Mouse (Mus musculus) heart, postnatal 10 days (tissue): ENCODE measurements around the gene Gbgt1. TPM values are rescaled to one million over a fixed set of nuclear protein-coding genes. Genes with fewer than 3 reads are reported as not detected.
A peak's percentile ranks its signal among the peaks of the same experiment; 100 is the strongest.
"Not testable (repeated sequence)": the region's sequence is repeated elsewhere in the genome, so short reads cannot be mapped to it uniquely, and the experiment has no call there.

Experiments used
- DNase-seq, 2 experiments: peaks; one replicate each; pipeline ENCODE4 v3.0.0; 2021
- intact Hi-C: fragments of 180-260 bp; cut with DNase I; formaldehyde crosslinking; loops from one replicate; pipeline ENCODE4 v1.15.1; 2025
- total RNA-seq, 2 experiments: library from RNA; stranded (reverse); gene quantifications; 2 replicates each; pipeline ENCODE4 v1.2.3; 2021

Gbgt1 gene
- total RNA-seq, 2 experiments from 2014 or later: 2.5 to 2.8 TPM

DNA sequence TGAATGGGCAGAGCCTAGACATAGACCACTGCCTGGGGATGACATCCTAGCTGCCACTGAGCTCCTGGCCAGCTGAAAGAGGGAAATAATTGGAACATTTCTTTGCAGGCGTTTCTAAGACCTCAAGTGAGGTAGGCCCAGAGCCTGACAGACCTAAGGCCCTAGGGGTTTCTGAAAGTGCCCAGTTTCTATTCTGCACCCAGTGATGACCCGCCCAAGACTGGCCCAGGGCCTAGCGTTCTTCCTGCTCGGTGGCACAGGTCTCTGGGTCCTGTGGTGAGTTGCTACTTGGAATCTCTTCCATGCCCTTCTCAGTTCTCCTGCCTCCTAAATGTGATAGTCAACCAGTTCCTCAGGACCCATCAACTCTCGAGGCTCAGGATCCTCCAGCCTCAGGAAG lies 870 bp downstream of the Gbgt1 start:
- DNase-seq: no peak
- intact Hi-C loops: no loop called here

DNA sequence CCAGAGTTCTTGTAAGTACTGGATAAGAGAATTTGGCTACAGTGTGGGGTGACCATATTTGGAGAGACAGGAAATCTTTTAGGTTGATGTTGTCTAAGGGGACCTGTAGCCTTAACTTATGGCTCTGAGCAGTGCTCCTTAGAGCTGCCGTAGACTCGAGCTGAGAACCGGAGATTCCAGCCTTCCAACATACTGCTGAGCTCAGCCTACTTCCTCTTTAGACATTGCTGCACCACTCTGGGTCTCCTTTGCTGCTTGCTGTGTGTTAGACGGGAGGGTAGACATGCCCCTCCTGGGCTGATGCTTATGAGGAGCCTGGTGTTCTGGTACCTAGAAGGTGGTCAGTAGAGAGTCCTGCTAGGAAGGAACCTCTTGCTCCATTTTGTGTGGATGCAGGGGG lies 1.7 kb downstream of the Gbgt1 start:
- intact Hi-C loops: no loop called here
- DNase-seq: no peak

DNA sequence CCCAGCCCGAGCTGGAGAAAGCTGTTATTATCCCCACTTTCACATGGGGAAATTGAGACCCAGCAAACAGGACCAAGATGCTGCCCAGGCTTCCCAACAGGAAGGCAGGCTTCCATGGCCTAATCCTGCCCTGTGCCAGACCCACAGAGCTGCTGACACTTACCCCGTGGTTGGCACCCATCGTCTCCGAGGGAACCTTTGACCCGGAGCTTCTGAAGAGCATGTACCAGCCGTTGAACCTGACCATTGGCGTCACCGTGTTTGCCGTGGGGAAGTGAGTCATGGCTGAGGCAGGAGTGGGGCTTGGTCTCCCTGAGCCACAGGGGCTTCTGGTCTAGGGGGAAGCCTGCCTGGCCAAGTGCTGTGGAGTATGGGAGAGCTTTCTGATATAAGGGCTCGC lies 6.3 kb downstream of the Gbgt1 start:
- DNase-seq: no peak

DNA sequence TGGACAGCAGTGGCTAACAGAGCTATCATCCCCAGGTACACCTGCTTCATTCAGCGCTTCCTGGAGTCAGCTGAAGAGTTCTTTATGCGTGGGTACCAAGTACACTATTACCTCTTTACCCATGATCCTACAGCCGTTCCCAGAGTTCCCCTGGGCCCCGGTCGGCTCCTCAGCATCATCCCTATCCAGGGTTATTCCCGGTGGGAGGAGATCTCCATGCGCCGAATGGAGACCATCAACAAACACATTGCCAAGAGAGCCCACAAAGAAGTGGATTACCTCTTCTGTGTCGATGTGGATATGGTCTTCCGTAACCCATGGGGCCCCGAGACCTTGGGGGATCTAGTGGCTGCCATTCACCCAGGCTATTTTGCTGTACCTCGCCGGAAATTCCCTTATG lies 8.0 kb downstream of the Gbgt1 start:
- intact Hi-C loops: no loop called here
- DNase-seq: no peak

More for the DNA sequence above, 6.3 kb downstream of the Gbgt1 start:
- intact Hi-C loops: no loop called here

DNA sequence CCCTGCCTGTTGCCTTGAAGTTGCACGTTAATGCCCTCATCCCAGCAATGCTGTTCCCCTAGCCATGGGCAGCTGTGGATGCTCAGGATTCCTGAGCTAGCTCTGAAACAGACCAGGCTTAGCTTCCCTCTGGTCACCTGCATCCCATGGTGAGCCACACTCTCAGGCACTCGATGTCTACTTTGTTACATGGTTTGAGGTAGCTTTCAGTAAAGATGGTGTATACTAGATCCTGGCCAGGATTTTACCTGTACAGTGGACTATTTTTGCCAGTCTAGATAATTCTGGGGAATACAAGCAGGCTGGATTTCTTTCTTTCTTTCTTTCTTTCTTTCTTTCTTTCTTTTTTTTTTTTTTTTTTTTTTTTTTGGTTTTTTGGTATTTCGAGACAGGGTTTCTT lies 9.1 kb downstream of the Gbgt1 start, which contains the start of gene Gm10134:
Gene Gm10134 (plus strand): TSS at position 301 of the 400 bp plus-strand sequence.
- no peak for DNase-seq
- intact Hi-C loops: no loop called here

DNA sequence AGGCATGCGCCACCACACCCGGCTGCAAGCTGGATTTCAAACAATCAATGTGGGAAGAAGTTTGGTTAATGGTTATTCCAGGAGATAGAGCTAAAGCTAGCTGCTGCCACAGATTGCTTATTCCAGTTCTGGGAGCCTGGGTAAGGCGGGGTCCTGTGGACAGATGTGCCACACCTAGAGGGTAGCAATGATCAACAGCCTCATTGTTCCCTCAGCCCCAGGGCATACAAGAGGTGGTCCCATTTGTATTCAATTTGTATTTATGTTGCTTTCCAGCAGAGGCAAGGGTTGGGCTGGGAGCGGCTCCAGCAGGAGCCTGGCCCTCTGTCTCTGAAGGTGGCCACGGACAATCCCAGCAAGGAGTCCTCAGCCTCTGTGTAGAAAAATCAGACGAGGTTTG lies 9.6 kb downstream of the Gbgt1 start:
- no peak for DNase-seq
- intact Hi-C loops: no loop called here

DNA sequence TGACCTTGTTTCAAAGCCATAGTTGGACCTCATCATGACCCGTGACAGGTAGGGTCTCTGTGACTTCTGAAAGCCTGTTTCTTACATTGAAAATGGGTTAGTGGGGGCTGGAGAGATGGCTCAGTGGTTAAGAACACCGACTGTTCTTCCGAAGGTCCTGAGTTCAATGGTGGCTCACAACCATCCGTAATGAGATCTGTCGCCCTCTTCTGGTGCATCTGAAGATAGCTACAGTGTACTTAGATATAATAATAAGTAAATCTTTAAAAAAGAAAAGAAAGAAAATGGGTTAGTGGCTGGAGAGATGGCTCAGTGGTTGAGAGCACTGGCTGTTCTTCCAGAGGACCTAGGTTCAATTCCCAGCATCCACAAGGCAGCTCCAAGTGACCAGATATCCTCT lies 14.9 kb downstream of the Gbgt1 start:
- intact Hi-C loops, DNase-seq: not testable (repeated sequence)

DNA sequence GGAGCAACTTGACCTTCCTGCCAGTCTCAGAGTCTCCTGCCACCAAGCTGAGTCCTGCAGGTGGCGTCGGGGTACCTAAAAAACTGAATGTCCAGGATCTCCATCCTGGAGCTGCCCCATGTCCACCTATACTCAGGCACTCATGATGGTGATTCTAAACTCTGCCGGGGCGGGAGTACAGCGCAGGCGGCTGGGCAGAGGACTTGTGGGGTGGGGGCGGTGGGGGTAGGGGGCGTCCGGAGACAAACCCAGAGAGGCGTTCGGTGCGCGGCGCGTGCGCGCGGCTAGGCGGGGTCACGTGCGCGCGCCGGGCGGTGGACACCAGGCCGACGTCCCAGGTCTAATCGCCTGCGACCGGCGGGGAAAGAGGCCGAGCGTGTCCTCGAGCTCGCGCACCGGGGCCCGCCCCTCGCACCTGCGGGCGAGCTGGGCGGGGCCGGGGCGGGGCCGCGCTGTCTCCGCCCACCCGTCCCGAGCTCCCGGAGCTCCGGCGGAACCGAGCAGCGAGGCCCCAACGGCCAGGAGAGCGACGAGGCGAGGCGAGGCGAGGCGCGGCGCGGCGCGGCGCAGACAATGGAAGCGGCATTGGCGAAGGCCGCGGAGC lies 16.2 kb downstream of the Gbgt1 start, which contains the start of gene Ralgds:
Gene Ralgds (plus strand): TSS at position 328 of the 604 bp plus-strand sequence.
- peak; percentile 36 to 47 for DNase-seq
- intact Hi-C loops: no loop called here

DNA sequence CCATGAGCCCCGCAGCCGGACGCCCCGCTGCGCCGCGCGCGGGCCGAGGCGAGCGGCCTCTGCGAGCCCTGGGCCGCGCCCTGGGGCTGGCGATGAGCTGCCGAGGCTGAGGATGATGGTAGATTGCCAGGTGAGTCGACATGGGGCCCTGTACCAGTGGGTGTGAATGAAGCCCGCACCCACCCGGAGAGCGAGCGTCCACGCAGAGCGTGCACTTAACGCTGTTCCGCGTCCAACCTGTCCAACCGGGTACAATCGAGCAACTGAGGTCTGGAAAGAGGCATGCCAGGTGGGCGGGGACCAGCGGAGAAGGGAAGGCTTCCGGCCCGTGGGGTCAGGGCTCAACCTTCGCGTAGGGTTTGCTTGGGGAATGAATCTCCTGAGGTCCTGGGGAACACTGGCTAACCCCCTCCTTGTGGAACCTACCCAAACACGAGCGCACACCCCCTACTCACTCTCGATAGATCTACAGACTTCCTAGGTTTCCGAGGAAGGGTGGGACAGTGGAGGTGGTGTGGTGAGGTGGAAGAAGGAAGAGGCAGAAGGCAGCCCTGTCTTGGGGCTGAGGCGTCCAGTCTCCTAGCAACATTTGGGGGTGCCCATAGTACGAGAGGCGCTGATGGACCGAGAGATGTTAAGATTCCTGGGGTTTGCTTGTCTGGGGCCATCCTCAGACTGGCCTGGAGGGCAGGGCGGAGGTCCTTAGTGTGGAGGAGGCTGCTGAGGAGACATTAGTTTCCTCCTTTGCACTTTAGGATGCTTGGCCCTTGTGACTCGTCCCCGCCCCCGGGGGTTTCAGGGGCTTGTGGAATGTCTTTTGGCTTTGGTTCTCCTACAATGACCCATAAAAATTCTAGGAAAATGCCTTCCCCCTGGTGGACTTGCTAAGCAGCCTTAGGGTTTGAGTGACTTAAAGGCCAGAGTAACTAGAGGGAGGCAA lies 17.0 kb downstream of the Gbgt1 start:
- intact Hi-C loops: loop anchor here (1.0 kb wide), 2 partner anchors 35 to 72 kb away; no protein-coding TSS in a partner anchor
- DNase-seq: peak in 1 of 2 experiments; percentile 43

DNA sequence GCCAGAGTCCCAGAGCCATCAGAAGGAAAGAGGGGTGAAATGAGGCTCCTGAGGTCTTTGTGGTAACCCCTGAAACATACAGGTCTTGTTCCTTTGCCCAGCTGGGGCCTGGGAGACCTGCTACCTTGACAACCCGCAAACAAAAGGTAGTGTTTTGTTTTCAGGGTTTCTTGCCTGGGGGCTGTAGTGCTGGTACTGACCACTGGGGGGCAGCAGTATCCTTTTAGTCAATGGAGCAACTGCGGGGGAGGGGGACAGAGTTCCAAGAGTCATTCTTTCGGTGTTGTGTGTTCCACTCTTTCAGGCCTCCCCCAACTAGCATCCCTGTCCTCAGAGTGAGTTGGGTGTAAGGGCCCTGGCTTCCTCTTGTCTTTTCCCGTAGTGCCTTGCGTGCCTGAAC lies 17.8 kb downstream of the Gbgt1 start:
- DNase-seq: peak; percentile 87 to 93
- intact Hi-C loops: loop anchor here (1.0 kb wide), 2 partner anchors 34 to 71 kb away; no protein-coding TSS in a partner anchor

DNA sequence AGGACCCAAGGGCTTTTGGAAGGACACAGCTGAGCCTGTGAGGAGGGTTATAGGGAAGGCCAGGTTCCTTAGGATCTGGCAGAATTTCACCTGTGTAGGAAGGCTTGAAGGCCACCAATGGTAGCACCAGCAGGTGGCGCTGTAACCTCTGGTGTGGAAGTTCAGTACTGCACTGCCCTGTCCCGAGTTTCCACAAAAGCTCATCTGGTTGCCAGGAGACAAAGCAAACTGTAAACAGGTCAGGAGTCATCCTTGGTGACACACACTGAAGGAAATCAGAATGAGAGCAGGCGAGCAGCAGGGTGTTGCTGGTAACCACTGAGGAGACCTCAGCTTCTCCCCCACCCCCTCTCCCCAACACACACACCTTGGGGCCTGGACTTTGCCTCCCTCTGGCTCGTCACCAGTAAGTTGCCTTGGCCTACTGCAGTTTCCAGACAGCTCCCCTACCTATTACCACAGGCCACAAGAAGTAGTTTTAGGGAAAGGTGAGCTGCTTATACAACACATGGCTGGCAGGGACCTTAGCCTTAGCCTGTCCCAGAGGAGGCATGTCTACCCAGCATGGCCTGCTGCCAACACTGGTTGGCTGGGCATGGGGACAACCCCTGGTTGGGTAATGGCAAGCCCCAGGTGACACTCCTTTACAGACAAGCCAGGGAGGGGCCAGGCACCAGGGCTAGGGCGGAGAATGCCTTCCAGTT lies 20.7 kb downstream of the Gbgt1 start:
- DNase-seq: peak; percentile 82 to 89
- intact Hi-C loops: loop anchor here (1.0 kb wide), 1 partner anchor 30 kb away; no protein-coding TSS in a partner anchor

DNA sequence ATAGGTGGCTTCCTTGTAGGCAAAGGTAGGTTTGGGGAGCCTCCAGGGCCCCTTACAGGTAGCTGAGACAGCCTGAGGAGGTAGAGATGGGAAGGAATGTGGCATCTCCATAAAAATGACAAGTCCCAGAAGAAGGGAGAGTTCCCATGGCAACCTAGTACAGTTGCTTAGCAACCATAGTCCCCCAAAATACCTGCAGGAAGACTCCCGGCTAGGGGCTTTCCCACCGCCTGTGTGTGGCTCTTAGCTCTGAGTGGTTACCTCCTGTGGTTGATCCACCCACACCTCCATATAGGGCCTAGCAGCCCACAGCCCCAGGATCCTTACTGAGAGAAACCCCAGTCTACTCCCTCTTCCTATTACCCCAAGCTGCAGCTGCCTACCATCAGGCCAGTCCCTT lies 21.5 kb downstream of the Gbgt1 start:
- intact Hi-C loops: no loop called here
- no peak for DNase-seq

DNA sequence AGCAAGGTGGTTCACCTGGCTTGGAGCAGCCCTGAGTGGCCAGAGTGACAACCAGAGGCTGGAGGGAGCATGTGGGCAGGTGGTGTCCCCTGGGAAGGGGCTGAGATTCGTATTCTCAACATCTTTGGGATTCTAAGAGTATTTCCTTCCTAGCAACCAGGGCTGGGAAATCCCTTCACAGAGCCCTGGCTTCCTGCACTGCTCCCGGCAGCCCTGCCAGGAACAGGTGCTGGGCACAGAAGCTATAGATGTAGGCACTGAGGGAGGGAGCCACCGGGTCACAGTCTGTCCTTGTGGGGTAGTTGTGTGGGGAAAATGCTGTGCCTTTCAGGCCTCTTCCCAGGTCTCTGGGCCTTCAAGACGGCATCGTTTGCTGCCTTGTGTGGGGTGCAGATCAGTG lies 23.9 kb downstream of the Gbgt1 start:
- intact Hi-C loops: loop anchor here (2.0 kb wide), 1 partner anchor 14 kb away; no protein-coding TSS in a partner anchor
- peak in 1 of 2 experiments; percentile 2 for DNase-seq

DNA sequence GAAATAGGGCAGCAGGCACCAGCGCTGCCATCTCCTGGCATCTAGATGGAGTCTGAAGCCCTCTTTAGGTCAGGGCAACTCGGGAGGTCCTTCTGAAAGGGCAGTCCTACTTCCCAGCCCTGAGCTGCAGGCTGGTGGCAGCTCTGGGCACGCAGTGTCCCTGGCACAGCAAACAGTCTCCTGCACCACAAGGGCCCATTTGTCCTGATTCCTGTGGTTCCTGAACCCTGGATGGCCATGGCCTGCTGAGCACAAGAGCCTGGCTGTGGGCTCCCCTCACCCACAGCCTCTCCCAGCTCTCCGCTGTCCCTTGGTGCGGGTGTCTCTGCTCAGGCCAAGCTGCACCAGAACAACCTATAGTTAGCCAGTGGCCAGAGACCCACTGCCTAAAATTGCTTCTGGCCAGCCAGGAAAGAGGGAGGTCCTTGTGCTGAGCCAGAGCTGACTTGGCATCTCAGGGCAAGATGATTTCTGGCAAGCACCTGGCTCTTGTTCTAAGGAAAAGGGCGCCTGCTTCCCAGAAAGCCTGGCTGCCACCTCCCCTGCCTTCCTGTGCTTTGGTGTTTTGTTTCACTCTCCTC lies 25.0 kb downstream of the Gbgt1 start:
- DNase-seq: peak in 1 of 2 experiments; percentile 13
- intact Hi-C loops: loop anchor here (2.0 kb wide), 1 partner anchor 13 kb away; no protein-coding TSS in a partner anchor

DNA sequence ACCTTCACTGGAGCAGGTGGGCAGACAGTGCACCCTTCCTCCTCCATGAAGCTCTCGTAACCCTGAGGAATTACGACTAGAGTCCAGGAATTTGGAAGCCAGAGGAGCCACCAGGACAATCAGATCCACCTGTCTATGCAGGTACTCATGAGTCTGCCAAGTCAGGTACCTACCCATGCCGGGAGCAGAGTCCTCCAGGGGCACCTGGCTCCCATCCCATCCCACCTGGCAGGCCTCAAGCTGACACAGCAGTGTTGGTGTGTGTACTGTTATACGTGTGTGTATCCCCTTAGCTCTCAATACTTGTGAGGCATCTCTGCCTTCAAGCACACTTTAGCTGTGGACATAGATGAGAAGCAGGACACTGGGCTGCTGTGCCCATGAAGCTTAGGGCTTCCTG lies 25.5 kb downstream of the Gbgt1 start:
- intact Hi-C loops: no loop called here
- DNase-seq: peak in 1 of 2 experiments; percentile 10

DNA sequence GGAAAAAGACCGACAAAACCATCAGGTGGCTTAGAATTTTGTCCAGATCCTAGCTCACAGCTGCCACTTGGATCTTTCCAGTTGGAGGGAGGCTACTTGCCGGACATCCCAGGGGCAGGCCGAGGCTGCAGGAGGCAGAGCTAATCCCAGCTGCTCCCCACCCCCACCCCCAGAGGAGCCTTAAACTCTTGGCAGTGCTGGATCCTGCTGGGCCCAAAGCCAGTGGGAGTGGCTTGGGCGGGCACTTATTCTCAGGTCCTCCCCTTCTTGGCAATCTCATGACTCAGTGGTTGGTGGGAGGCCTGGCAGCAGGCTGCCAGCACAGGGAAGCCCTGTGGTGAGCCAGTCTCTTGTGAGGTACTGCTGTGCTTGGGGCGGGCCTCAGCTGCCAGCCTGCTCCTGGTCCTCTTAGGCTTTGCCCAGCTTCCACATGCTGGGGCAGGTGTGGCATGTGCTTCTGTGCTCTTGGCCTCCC lies 27.0 kb downstream of the Gbgt1 start:
- peak; percentile 90 to 93 for DNase-seq
- intact Hi-C loops: no loop called here

DNA sequence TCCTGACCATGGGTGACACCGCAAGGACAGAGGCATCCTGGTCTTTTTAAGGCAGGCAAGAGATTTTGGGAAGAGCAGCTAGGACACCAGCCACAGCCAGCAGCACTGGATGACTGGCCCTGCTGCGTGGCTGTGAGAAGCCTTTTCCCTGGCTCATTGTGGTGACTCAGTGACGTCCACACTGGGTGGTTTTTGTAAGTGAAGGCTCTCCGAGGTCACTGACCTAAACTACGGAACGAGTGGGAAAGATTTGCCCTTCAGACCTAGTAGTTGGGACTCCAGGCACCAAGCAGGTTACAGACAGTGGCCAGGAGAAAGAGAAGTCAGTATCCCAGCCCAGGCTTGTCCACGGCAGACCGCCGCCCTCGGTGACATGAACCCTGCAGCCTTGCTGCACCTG lies 27.7 kb downstream of the Gbgt1 start:
- intact Hi-C loops: no loop called here
- DNase-seq: no peak

DNA sequence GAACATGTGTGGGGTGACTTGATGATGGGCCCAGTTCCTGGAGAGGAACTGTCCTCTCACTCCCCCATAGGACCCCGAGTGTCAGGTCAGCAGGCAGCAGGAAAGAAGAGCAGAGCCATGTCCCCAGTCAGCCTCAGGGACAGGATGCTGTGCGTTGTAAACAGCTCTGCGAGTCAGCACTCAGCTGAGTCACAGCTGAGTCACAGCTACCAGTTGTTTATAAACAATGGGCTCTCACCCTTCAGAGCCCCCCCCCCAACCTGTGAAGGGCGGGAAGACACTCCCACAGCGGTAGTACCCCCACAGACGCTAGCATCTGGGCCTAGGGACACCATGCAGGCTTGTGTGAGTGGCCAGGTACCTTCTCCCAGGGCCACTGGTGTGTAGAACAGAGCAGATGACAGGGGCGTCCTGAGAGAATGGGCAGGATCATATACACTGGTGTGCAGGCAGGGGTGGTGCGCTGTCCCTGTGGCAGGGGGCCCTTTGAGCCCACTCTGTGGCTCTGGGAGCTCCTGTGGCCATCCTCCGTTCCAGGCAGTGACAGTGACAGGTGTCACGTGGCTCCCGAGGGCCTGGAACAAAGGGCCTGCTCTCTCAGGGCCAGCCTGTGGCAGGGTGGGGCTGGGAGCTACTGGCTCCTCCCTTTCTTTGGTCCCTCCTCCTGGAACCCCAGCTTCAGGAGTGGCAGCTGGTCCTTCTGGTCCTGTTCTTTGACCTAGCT lies 28.7 kb downstream of the Gbgt1 start:
- intact Hi-C loops: no loop called here
- DNase-seq: peak; percentile 62 to 67
